Mouse (Mus musculus) stomach, postnatal 0 days (tissue): ENCODE data around the gene Nabp2.

ENCODE experiments used
- CTCF ChIP-seq: IDR thresholded peaks from 2 replicates; pipeline ENCODE4 v1.5.1; 2016; ENCODE audit warnings: antibody characterized with exemption, low read depth, mild to moderate bottlenecking, moderate library complexity
- EP300 ChIP-seq: optimal IDR thresholded peaks from 2 replicates; pipeline ENCODE3; 2016; ENCODE audit warnings: antibody characterized with exemption

GRCm38 (mm10) chr10:128379260-128379659 lies 32.0 kb downstream of the Nabp2 start:
- no peak for TF ChIP-seq CTCF
- no peak for TF ChIP-seq EP300
